Mouse (Mus musculus): ENCODE results near the gene Als2.

Als2 gene

DNA sequence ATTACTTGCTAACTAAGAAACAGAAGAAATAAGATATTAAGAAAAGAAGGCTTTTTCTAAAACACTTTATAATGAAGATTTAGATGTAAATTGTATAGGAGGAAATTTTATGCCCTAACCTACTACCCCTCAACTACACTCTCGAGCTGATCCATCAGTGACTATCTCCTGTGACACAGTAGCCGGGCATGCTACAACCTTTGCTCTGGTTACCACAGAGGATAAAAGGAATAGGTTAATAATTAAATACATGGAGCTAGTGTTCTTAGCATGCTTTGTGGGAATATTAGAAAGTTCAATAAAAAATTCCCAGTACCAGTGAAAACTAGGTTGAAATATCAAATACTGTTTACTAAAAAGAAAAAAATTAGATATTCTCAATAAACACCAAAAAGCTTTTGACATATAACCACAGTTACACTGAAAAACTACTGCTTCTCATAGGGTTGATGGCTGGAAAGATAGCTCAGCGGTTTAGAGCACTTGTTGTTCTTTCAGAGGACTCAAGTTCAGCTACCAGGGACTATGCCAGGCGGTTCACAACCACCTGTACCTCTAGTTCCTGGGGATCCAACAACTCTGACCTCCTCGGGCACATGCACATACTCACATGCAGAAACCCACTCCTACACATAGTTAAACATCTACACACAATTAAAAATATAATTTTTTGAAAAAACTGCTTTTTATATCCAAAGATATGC lies 24.8 kb downstream of the Als2 start:
- no peak for DNase-seq (ENCODE audit: low read depth, low spot score)

DNA sequence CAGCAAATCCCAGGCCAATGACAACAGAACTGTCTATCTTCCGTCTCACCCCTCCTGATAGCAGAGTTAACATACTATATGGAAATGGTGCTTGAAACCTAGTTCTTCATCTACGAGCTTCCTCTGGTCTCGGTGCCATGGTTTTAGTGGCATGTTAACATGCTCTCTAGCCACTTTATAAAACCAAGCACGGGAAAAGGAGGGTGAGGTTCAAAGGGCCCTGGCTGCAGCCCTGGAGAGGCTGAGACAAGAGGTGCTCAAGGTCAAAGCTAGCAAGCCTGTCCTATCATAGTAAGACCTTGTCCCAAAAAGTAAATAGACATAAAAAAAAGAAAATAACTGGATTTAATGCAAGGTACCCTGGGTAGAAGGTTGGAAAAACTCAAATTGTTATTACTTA lies 25.4 kb downstream of the Als2 start:
- DNase-seq (ENCODE audit: low read depth, low spot score): no peak

DNA sequence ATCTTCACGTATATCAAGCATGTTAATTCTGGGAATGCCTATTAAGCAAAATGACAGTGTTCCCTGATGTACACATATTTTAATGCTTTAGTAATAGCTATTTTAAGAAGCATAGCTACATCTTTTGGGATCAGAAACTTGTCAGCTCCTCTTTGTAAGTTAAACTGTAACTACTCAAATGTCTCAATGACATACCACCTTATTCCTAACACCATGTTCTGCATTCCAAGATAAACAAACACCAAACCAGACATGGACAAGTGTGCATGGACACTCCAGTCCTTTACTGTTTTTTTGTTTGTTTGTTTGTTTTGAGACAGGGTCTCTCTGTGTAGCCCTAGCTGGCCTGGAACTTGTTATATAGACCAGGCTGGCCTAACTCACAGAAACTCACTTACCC lies 28.7 kb downstream of the Als2 start:
- no peak for DNase-seq (ENCODE audit: low read depth, low spot score)

DNA sequence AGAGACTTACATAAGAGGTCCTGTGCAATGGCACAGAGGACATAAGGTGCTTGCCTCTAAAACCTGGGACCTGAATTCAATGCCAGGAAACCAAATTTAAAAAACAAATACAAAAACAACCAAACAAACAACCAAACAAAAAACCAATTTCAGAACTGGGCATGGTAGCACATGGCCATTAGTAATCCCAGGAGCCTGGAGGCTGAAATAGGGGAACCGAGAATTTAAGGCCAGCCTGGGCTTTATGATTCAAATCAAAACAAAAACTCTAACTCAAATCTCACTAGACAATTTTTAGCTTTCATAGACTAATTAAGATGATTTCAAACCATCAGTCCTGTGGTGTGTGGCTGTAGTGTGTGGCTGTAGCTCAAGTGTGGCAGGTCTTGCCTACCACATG lies 32.5 kb downstream of the Als2 start:
- no peak for DNase-seq (ENCODE audit: low read depth, low spot score)

DNA sequence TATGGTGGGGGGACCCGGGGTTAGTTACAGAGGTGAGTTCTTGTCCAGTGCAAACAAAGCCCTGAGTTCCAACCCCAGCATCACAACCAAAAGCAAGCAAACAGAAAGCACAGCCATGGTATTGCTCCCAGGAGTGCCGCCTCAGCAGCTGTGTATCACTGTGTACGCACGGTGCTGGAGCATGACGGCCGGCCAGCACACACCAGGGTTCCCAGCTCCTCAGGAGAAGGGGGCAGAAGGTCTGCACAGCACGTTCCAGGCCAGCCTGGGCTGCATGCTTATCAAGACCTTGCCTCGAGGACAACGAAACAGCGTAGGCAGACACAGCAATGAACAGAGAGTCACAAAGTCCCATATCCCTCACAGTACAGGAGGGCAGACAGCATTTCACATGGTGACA lies 34.7 kb downstream of the Als2 start:
- DNase-seq (ENCODE audit: low read depth, low spot score): peak; percentile 33

DNA sequence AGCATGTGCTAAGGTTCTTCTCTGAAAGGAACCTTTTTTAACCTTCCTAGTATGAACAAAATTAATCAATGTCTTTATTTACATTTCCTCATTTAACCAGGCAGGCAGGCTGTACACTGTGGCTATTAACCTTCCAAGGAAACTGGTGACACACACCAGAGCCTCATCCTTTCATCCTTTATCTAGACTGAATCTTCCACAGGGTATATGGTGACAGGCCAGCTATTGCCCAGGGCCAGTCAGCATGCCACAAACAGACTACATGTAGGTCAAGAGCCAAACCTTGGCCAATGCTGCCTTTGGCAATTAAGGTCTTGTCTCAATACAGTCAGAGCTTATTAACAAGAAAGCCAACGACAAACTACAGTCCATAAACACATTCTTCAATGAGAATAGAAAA lies 35.5 kb downstream of the Als2 start:
- no peak for DNase-seq (ENCODE audit: low read depth, low spot score)

DNA sequence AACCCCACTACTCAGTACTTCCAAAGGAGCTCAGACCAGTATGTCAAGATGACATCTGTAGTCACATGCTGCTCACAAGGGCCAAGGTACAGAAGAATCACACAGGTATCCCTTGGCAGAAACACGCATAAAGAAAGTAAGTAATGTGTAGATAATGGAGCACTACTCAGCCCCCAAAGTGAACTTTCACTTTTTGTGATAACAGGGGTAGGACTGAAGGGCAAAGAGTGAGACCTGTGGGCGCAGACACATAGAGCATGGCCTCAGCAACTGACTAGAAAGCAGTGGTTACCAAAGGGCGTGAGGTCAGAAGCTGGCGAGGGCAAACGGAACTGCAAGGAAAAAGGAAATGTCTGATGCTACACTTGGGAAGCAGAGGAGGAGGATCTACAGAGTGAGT lies 36.1 kb downstream of the Als2 start:
- DNase-seq (ENCODE audit: low read depth, low spot score): no peak

DNA sequence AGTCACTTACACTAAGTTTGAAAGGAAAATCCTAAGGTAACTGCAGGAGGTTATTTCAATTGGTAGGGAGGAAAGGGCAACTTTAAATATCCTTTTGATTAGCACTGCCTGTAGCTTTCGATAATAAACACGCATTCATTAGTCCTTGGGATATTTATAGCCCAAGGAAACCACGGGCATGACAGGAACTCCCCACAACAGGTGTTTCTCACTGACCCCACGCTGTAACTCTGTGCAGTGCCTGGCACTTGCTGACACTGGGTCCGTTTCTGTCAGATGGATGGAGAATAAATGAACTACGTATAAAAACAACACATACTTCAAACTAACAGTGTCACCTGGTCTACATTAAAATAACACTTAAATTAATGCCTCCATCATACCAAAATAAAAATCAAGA lies 42.1 kb downstream of the Als2 start:
- no peak for DNase-seq (ENCODE audit: low read depth, low spot score)

DNA sequence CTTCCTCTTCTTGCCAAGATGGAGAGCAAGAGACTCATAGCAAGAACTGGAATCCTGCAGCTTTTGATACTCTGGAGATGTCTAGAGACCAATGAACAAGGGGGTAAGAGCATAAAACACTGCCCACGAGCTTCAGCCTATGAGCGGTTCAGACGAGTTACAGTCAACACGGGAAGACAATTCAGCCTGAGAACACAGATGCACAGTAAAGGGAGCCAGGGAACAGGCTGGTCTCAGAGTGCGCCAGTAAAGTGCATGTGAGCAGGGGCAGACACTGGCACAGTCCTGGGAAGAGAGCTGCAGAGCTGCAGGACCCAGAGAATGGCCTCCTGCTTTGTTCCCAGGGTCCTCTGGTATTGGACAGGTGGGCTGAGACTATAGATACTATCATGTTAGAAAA lies 49.2 kb downstream of the Als2 start:
- DNase-seq (ENCODE audit: low read depth, low spot score): peak; percentile 23

DNA sequence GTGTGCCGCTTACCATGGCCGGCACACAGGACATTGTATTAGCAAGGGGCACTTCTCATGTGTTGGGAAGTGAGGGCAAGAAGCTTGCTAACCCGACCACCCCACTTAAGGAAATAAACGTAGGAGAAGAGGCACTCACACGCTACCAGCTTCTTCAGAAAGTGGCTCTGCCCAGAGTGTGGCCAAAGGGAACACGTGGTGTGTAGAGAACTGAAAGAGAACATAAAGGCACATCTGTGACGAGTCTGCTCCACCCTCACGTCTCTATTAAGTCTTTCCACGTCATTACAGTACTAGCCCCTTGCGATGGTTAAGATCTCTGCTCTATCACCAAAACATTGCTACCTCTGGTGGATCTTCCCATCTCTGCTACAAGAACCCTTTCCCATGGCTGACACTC lies 50.7 kb downstream of the Als2 start:
- no peak for DNase-seq (ENCODE audit: low read depth, low spot score)

DNA sequence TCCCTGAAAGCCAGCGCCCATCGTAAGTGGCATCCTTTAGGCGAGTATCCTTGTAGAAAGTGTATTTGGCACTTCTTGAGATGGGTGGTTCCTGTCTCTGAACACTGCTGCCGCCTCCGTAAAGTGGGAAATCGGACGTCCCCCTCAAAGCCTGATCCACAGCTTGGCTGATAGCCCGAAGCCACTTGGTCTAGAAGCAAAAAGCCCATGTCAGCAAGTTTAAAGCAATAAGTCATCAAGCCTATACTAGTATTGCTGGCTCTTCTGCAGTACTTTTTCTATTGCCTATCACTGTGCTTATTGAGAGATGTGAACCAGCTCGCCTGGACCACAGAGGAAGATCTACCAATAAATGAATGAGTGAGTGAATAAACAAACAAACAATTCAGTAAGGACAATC lies 51.6 kb downstream of the Als2 start:
- no peak for DNase-seq (ENCODE audit: low read depth, low spot score)

DNA sequence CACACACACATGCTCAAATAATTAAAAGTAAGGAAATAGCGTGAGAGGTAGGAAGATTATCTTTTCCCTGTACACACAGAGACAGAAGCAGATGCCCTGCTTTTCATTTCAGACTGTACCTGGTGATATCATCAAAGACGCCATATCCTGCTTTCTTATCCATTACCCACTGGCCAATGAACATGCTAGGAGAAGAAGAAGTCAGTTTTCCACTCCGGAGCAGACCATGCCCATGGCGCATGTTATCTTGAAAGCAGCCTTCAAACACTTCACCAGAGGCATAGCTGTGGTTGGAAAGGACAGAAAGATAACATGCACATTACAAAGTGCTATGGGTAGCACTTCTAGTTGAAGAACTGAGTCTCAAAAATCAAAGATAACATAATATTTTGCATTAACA lies 54.0 kb downstream of the Als2 start:
- DNase-seq (ENCODE audit: low read depth, low spot score): no peak

DNA sequence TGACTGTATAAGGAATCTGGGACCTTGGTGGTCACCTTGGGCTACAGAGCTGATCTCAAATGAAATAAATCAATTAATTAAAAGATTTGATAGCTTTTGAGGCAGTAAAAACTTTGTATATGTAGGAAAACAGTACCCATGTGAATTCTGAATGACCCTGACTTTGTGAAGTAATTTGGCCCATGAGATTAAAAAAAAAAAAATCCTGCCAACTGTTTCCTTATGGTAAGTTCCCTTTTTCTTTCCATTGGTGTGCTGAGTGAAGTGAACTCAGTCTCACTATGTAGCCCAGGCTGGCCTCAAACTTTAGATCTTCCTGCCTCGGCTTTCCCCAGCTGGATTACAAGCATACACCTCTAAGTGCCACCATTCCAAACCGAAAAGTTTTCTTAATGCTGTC lies 54.7 kb downstream of the Als2 start:
- DNase-seq (ENCODE audit: low read depth, low spot score): no peak

DNA sequence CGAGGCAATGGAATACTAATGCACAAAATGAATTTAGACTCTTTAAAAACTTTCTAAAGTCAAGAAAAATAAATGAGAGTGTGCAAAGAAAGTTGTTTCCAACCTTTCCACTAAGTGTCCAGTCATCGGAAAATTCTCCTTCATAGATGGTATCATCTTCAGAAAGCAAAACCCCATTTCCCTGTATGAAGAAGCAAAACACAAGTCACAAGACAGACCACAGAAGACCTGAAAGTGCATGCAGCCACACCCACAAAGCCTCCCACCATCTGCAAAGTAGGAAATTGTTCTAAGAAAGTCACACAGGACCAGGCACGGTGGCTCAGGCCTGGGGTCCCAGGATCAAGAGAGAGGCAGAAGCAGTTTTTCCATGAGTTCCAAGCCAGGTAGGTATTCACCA lies 57.0 kb downstream of the Als2 start:
- no peak for DNase-seq (ENCODE audit: low read depth, low spot score)

DNA sequence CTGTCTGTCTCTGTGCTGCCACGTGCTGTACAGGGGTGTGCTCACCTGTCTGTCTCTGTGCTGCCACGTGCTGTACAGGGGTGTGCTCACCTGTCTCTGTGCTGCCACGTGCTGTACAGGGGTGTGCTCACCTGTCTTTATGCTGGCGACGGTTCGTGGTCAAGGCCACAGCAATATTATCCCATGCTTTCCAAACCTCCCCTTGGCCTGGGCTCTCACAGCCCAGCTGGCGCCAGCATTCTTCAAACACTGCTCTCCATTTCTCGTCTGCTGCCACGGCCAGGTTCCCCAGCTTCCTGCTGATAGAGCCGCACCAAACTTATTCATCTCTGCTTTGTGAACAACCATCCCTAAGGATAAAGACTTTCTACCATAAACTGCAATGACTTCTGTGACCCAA lies 58.6 kb downstream of the Als2 start:
- no peak for DNase-seq (ENCODE audit: low read depth, low spot score)

DNA sequence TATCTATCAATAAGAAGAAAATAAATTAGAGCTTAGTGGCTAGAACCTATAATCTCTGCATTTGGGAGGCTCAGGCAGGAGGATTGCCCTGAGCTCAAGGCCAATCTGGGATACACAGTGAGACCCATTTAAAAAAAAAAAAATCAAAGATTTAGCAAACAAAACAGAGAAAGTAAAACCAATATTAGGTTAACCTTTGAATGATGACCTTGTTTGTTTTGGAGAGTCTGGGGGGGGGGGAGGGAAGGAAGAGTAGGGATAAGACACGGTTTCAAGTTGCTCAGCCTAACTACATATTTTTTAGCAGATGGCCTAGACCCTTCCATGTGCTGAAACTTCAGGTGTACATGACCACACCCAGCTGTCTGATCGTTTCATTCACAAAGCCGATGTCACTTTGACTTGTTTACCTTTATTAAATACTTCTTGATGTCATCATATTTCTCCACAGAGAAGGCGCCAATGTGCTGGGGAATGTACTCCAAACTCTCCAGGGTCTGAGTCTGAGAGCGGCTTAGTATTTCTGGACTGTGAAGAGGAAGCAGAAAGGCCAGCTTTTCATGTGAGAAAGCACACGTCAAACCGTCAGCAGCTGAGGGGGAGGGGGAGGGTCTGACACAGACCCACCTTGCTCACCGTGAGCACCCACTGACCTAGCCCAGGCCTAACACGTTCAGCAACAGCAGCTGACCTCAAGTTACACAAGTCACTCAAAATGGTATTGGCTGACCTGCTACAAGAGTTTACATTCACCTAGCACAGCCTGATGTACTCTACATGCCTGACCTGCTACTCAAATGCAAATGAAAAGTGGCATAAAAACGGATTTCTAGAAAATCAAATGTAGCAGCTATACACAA lies 62.3 kb downstream of the Als2 start:
- DNase-seq (ENCODE audit: low read depth, low spot score): no peak

DNA sequence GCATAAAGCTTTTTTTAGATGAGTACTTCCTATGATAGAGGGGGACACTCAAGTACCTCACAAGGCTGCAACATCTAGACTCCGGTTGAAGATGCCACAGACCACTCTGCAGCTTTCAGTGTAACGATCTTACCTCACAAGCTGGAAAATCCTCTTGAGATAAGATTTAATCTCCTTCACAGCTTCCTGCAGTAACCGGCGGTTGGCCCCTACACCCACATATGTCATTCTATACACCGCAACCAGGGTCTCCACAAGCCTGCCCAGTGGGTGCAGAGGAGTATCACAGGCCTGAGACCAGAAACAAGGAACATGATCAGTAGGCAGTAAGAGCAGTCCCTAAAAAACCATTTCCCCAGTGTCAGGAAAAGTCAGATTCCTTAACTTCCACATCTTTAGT lies 64.0 kb downstream of the Als2 start:
- no peak for DNase-seq (ENCODE audit: low read depth, low spot score)

DNA sequence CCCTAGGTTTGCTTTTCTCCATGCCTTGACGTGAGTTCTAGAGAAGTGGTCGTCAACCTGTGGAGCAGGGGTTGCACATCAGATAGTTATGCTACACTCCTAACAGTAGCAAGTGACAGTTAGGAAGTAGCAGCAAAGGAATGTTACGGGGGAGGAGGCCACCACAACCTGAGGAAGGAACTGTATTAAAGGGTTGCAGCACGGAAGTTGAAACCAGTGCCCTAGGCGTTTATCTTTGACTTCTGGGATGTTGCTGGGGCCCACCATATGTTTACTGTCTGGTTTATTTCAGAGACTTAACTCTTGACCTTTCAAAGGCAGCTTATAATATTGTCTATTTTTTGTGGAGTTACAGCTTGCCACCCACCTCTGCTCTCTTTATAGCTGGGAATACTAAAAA lies 65.2 kb downstream of the Als2 start:
- no peak for DNase-seq (ENCODE audit: low read depth, low spot score)

DNA sequence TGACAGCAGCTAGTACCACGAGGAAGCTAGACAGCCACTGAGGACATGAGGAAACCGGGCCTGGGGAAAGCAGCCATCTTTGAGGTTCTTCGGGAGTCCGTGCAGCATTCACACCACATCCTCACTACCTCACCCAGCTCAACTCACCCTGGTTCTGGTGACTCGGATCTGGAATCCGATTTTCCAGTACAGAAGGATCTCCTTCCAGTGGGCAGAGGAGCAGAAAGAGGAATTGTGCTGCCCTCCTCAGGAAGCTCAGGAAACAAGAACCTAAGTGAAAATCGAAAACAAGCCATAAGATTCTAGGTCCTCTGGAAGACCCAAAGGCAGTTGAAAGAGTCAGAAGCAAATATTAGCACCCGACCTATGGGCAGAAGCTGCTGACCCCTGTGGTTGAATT lies 66.7 kb downstream of the Als2 start:
- DNase-seq (ENCODE audit: low read depth, low spot score): peak; percentile 30

DNA sequence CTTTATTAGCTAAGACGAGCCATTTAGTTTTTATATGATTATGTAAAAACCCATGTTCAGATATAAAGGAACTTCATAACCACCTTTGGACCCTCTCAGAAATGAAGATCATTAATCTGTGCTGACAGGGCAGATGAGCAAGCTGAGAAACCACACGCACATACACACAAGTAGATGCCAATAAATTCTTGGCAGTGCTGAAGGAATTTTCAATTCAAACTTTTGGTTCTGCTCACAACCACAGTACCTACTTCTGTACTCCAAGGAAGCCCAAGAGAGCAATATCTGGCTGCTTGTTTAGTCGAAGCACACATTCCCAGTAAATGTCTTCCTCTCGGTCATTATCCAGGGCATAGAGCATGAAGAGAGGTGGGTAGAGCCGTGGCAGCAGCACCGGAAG lies 67.4 kb downstream of the Als2 start:
- no peak for DNase-seq (ENCODE audit: low read depth, low spot score)

DNA sequence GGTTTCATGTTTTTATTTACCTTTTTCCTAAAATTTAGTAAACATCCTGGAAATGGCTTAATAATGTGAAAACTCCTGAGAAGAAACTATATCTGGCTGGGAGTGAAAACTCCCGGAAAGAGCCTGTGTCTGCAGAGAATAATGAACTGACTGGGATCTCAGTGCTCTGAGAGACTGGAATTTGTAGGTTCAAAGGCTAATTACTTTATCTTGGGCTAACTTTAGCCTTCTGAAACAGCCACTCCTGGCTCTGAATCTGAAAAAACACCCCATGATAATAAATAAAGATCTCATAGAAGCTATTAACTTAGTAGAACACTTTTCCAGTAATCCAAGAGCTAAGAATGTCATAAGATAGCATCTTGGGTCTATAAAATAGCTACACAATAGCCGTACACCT lies 68.5 kb downstream of the Als2 start:
- DNase-seq (ENCODE audit: low read depth, low spot score): no peak

DNA sequence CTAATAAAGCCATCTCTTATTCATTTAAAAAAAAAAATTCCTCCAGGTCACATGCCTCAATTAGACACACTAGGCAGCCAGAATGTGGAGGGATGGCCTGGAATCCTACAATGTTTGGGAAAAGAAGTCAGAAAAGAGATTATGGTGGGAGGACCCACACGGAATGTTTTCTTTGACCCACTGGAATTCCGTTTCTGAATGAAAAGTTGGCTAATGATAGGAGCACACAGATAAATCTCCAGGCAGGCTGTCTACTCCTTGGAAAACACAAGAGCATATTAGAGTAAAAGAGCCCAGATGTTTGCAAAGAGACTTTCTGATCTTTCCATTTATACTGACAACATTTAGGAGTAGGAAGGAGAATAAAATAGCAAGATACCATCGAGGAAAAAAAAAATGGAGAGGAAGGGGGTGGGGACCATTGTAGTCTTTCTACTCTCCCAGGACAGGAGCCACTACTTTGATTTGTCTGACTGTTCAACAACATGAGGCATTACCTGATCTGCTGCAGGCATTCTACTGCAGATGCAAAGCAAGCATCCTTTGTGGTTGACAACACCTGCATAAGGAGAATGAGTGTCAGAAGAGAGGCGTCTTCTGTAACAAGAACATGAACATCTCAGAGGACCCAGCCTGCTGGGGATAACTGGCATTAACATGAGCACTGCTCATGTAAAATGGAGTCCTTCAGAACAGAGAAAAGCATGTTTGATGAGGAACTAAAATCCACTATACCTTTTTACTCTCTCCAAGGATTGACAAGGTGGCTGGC lies 69.2 kb downstream of the Als2 start:
- no peak for DNase-seq (ENCODE audit: low read depth, low spot score)
